Mouse (Mus musculus): ENCODE measurements around the gene Wnt5a. TPM values are rescaled to one million over a fixed set of nuclear protein-coding genes. Genes with fewer than 3 reads are reported as not detected.

Gene Wnt5a
- polyA plus RNA-seq, 1 experiment from 2014 or later = 199 TPM

DNA sequence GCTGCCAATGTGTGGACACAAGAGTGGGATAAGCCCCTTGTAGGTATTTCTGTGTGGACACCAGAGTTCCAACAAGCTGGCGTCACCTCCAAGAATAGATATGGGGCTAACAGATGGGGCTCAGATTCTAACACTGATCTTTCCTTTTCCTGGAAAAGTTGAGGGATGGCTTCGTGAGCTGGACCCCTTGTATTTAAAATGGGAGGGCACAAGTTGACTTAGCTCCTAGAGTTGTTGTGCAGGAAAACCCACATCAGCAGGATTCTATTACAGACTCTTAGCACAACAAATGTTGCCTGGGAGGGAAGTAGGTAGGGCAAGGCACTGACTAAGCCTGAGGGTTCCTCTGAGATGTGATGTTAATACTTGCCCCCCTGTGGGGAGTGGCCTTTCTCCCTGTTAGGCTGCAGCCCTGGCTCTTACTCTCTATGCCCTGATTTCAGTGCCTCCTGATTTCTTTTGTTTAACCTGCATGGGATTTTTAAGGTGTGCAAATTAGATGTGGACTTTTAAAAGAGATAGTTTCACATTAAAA is 23.7 kb downstream of the Wnt5a start:
- Histone ChIP-seq H3K27me3 (0 out of 2 replicates have a peak, but pooled peaks cover 3% of the 10 kb centered on the region), H3K9ac (replicated peaks) (no peak overlapping the region), H3K4me1 (replicated peaks) (peaks cover 42% of the 10 kb centered on the region), H3K4me2 (no peak overlapping the region), H3K27ac (0 out of 2 replicates have a peak overlapping the region, but pooled peaks have one; percentile 35), H3K36me3 (peaks cover 45% of the 10 kb centered on the region), H3K4me3 (replicated peaks) (no peak overlapping the region), H3K9me3 (no peaks in the 10 kb centered on the region)
- WGBS = 70% methylated on average over 2 of the region's 2 CpGs
- ATAC-seq (ENCODE audit: insufficient number of reproducible peaks, insufficient read depth, low FRiP score, low TSS enrichment, low read depth) = no peak

GRCm38 (mm10) chr14:28531531-28531930 is 27.0 kb downstream of the Wnt5a start:
- ATAC-seq (ENCODE audit: insufficient number of reproducible peaks, insufficient read depth, low FRiP score, low TSS enrichment, low read depth) = no peak
- Histone ChIP-seq H3K9ac (replicated peaks) (no peak overlapping the region), H3K27me3 (0 out of 2 replicates have a peak, but pooled peaks cover 3% of the 10 kb centered on the region), H3K27ac (no peak overlapping the region), H3K4me3 (replicated peaks) (no peak overlapping the region), H3K36me3 (peaks cover 21% of the 10 kb centered on the region; the same call in 1 of the 2 replicates), H3K4me2 (no peak overlapping the region), H3K9me3 (no peaks in the 10 kb centered on the region; the same call in 1 of the 2 replicates), H3K4me1 (replicated peaks) (peaks cover 36% of the 10 kb centered on the region)
- WGBS = 67% methylated on average over 1 of the region's 1 CpGs

- H3K9ac ChIP-seq (replicated peaks) = no peak overlapping the region
- no peak overlapping the region for H3K4me3 ChIP-seq (replicated peaks)
- 91% methylated on average over 11 of the region's 11 CpGs for WGBS
- peaks cover 16% of the 10 kb centered on the region; the same call in 1 of the 2 replicates for H3K36me3 ChIP-seq
- H3K4me1 ChIP-seq (replicated peaks) = peaks cover 29% of the 10 kb centered on the region
- ATAC-seq (ENCODE audit: insufficient number of reproducible peaks, insufficient read depth, low FRiP score, low TSS enrichment, low read depth) = no peak
- no peak overlapping the region for H3K27ac ChIP-seq
- H3K9me3 ChIP-seq = no peaks in the 10 kb centered on the region; the same call in 1 of the 2 replicates
- H3K27me3 ChIP-seq = 0 out of 2 replicates have a peak, but pooled peaks cover 3% of the 10 kb centered on the region
- H3K4me2 ChIP-seq = no peak overlapping the region
Observed at GRCm38 (mm10) chr14:28532943-28533342, 28.4 kb downstream of the Wnt5a start.

GRCm38 (mm10) chr14:28533876-28534275 is 29.3 kb downstream of the Wnt5a start:
- Histone ChIP-seq H3K9me3 (no peaks in the 10 kb centered on the region; the same call in 1 of the 2 replicates), H3K27ac (no peak overlapping the region), H3K4me2 (no peak overlapping the region), H3K27me3 (0 out of 2 replicates have a peak, but pooled peaks cover 3% of the 10 kb centered on the region), H3K36me3 (peaks cover 14% of the 10 kb centered on the region; the same call in 1 of the 2 replicates), H3K4me1 (replicated peaks) (peaks cover 22% of the 10 kb centered on the region), H3K9ac (replicated peaks) (no peak overlapping the region), H3K4me3 (replicated peaks) (no peak overlapping the region)
- WGBS = 84% methylated on average over 2 of the region's 2 CpGs
- no peak for ATAC-seq (ENCODE audit: insufficient number of reproducible peaks, insufficient read depth, low FRiP score, low TSS enrichment, low read depth)

DNA sequence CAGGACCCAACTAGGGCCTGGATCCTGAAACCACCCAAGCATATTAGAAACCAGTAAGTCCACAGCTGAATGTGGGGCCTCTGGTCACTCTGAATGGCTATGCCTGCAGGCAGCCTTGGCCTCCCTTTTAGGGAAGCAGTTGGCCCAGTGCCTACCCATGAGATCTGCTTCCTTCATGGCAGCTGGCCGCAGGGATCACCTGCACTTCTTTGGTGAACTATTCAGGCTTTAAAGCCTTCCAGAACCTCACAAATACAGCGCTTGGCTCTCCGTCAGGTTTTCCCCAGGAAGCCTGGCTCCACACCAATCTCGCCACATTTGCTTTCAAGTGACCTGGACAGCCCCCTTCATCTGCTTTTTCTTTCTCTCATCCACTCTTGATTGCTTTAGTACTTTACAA is 31.3 kb downstream of the Wnt5a start:
- 0 out of 2 replicates have a peak, but pooled peaks cover 3% of the 10 kb centered on the region for H3K27me3 ChIP-seq
- no peaks in the 10 kb centered on the region; the same call in 1 of the 2 replicates for H3K9me3 ChIP-seq
- 33% methylated on average over 4 of the region's 4 CpGs for WGBS
- H3K36me3 ChIP-seq = peaks cover 3% of the 10 kb centered on the region; the same call in 1 of the 2 replicates
- no peak overlapping the region for H3K9ac ChIP-seq (replicated peaks)
- no peak overlapping the region for H3K4me2 ChIP-seq
- peaks cover 37% of the 10 kb centered on the region for H3K4me1 ChIP-seq (replicated peaks)
- no peak overlapping the region for H3K4me3 ChIP-seq (replicated peaks)
- H3K27ac ChIP-seq = peak overlapping the region; percentile 24; the same call in 1 of the 2 replicates
- no peak for ATAC-seq (ENCODE audit: insufficient number of reproducible peaks, insufficient read depth, low FRiP score, low TSS enrichment, low read depth)

GRCm38 (mm10) chr14:28539577-28539976 is 35.0 kb downstream of the Wnt5a start:
- no peak overlapping the region for H3K27ac ChIP-seq
- no peak overlapping the region for H3K9ac ChIP-seq (replicated peaks)
- WGBS = 32% methylated on average over 6 of the region's 6 CpGs
- no peak overlapping the region for H3K4me3 ChIP-seq (replicated peaks)
- H3K9me3 ChIP-seq = no peaks in the 10 kb centered on the region; the same call in 1 of the 2 replicates
- no peak for ATAC-seq (ENCODE audit: insufficient number of reproducible peaks, insufficient read depth, low FRiP score, low TSS enrichment, low read depth)
- no peaks in the 10 kb centered on the region for H3K27me3 ChIP-seq
- peaks cover 37% of the 10 kb centered on the region for H3K4me1 ChIP-seq (replicated peaks)
- H3K4me2 ChIP-seq = no peak overlapping the region
- H3K36me3 ChIP-seq = no peaks in the 10 kb centered on the region

- 14% methylated on average over 4 of the region's 4 CpGs for WGBS
- Histone ChIP-seq H3K4me1 (replicated peaks) (peaks cover 28% of the 10 kb centered on the region), H3K27me3 (no peaks in the 10 kb centered on the region), H3K4me3 (replicated peaks) (no peak overlapping the region), H3K4me2 (no peak overlapping the region; the same call in 1 of the 2 replicates), H3K9me3 (no peaks in the 10 kb centered on the region), H3K36me3 (no peaks in the 10 kb centered on the region), H3K9ac (replicated peaks) (no peak overlapping the region), H3K27ac (peak overlapping the region; percentile 76; the same call in 1 of the 2 replicates)
- peak; percentile 70 for ATAC-seq (ENCODE audit: insufficient number of reproducible peaks, insufficient read depth, low FRiP score, low TSS enrichment, low read depth)
Observed at GRCm38 (mm10) chr14:28542117-28542741, 37.7 kb downstream of the Wnt5a start.

- Histone ChIP-seq H3K36me3 (no peaks in the 10 kb centered on the region), H3K4me2 (no peak overlapping the region), H3K9ac (replicated peaks) (no peak overlapping the region), H3K27ac (no peak overlapping the region), H3K4me3 (replicated peaks) (no peak overlapping the region), H3K27me3 (no peaks in the 10 kb centered on the region), H3K4me1 (replicated peaks) (no peaks in the 10 kb centered on the region), H3K9me3 (no peaks in the 10 kb centered on the region)
- 57% methylated on average over 5 of the region's 6 CpGs for WGBS
- ATAC-seq (ENCODE audit: insufficient number of reproducible peaks, insufficient read depth, low FRiP score, low TSS enrichment, low read depth) = no peak
Observed at GRCm38 (mm10) chr14:28561861-28562260, 57.3 kb downstream of the Wnt5a start.

Data from limb, embryonic 12.5 days (tissue).